Mouse (Mus musculus): ENCODE data around the gene Fbxo46.
A peak's percentile ranks its signal among the peaks of the same experiment; 100 is the strongest.

Fbxo46 gene

DNA sequence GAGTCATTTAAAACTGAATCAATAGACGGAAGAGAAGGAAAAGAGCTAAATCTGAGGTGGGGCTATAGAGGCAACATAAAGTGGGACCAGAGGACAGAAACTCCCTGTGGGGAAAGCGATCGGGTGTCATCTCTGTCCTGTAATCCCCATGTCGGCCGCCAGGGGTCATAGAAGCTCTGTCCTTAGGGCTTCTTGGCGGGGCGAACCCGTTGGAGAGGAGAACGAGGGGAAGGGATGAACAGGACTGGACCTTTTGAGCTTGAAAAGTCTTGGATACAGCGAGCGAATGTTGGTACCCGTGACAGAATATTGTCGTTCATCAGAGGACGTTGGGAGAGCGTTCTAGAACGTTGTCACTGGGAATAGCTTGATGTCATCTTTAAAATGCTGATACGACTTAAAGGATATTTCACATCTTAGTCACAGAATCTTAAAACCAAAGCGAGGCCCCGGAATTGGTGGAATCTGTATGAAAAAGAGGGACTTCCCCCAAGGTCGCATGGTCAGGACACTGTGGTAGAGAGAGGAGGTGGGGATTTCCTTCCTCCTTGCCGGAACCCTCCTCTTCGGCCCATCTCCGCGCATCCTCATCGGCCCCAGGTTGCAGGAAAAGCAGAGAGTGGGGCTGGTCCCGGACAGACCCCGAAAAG is 58.9 kb downstream of the Fbxo46 start:
- DNase-seq (ENCODE audit: low read depth, low spot score), result peak; percentile 85
- Histone ChIP-seq H3K27me3 (ENCODE audit: control insufficient read depth, insufficient read depth, low read length, poor library complexity, severe bottlenecking) (no peaks in the 10 kb centered on the region), H3K36me3 (ENCODE audit: control insufficient read depth, insufficient read depth, low read length, poor library complexity, severe bottlenecking) (no peaks in the 10 kb centered on the region)

DNA sequence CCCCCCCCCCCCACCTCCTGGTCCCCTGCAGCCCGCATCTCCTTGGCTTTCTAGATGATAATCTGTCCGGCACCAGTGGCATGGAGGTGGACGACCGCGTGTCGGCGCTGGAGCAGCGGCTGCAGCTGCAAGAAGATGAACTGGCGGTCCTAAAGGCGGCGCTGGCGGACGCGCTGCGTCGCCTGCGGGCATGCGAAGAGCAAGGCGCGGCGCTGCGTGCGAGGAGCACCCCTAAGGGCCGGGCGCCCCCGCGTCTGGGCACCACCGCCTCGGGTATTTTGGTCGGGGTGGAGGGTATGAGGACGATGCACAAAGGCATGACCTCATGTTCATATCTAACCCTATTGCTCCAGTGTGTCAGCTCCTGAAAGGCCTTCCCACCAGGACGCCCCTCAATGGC is 59.5 kb downstream of the Fbxo46 start:
- H3K27me3 ChIP-seq (ENCODE audit: control insufficient read depth, insufficient read depth, low read length, poor library complexity, severe bottlenecking), result no peaks in the 10 kb centered on the region
- DNase-seq (ENCODE audit: low read depth, low spot score), result peak; percentile 85

DNA sequence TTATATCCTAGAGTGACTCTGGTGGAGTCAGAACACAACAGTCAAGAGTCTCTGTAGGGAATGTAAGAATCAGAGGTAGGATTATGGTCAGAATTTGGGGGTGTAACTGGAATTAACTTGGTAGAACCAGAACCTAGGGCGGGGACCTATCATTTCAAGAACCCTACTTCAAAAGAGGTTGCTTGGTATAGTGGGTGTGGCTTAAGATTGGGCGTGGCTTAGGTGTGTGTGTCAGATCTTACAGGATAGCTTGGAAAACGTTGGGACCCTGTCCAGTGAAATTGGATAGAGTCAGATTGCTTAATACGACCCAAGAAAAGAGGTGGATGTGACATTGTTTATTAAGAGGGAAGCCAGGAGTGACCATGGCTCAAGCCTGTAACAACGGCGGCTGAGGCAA is 60.3 kb downstream of the Fbxo46 start:
- Histone ChIP-seq H3K27me3 (ENCODE audit: control insufficient read depth, insufficient read depth, low read length, poor library complexity, severe bottlenecking) (no peaks in the 10 kb centered on the region), H3K36me3 (ENCODE audit: control insufficient read depth, insufficient read depth, low read length, poor library complexity, severe bottlenecking) (no peaks in the 10 kb centered on the region)
- DNase-seq (ENCODE audit: low read depth, low spot score), result peak; percentile 36

More for the DNA sequence above, 59.5 kb downstream of the Fbxo46 start:
- H3K36me3 ChIP-seq (ENCODE audit: control insufficient read depth, insufficient read depth, low read length, poor library complexity, severe bottlenecking), result no peaks in the 10 kb centered on the region

DNA sequence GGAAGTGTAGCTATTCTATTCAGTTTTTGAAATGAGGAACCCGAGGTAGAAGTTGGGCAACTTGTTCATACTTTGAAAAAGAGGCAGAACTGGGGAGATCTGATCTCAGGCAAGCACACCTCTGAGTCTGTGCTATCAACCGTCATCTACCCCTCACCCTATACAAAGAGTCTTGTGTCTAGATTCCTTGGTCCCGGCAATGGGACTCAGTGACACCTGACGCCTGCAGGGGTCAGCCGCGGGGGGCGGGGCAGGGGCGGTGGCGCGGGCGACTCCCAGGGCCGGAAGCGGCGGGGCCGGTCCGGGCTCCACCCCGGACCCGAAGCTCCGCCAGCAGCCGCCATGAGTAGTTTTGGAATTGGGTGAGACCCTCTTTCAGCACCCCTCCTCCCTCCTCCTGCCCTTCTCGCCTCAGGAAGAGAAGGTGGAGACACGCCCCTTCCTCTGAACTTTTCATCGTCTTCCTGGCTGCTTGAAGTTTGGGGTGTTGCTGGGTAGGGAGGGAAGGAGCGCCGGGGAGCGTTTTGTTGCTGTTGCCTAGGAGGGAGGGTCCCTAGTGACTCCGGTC is 61.3 kb downstream of the Fbxo46 start:
- H3K27me3 ChIP-seq (ENCODE audit: control insufficient read depth, insufficient read depth, low read length, poor library complexity, severe bottlenecking), result no peaks in the 10 kb centered on the region
- peak; percentile 54 for DNase-seq (ENCODE audit: low read depth, low spot score)
- no peaks in the 10 kb centered on the region for H3K36me3 ChIP-seq (ENCODE audit: control insufficient read depth, insufficient read depth, low read length, poor library complexity, severe bottlenecking)

DNA sequence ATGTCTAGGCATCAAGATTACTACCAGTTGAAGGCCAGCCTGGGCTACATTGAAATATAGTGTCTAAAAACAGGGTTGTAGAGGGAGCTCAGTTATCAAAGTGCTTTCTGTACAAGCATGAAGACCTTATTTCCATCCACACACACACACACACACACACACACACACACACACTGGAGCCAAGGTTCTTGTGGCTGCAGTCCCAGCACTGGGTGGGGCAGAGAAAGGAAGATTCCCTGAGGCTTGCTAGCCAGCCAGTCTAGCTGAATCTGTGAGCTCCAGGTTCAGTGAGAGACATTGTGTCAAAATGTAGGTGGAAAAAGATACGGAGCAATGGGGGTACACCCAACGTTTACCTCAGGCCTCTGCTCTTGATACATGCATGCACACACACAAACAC is 64.6 kb downstream of the Fbxo46 start:
- H3K27me3 ChIP-seq (ENCODE audit: control insufficient read depth, insufficient read depth, low read length, poor library complexity, severe bottlenecking), result no peaks in the 10 kb centered on the region
- H3K36me3 ChIP-seq (ENCODE audit: control insufficient read depth, insufficient read depth, low read length, poor library complexity, severe bottlenecking), result no peaks in the 10 kb centered on the region
- DNase-seq (ENCODE audit: low read depth, low spot score), result no peak

DNA sequence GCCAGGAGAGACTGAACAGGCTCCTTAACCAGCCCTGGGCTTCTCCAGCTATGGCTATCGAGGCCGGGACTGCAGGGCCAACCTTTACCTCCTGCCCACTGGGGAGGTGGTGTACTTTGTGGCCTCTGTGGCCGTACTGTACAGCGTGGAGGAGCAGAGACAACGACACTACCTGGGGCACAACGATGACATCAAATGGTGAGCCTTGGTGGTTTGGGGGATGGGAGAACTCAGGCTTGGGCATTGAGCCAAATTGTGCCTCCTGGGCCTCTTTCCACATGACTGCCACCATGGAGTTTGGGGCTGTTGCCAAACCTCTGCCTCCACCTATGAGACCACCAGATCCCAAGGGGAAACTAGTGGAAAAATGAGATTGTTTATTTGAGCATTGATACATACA is 65.1 kb downstream of the Fbxo46 start:
- no peaks in the 10 kb centered on the region for H3K36me3 ChIP-seq (ENCODE audit: control insufficient read depth, insufficient read depth, low read length, poor library complexity, severe bottlenecking)
- DNase-seq (ENCODE audit: low read depth, low spot score), result no peak
- no peaks in the 10 kb centered on the region for H3K27me3 ChIP-seq (ENCODE audit: control insufficient read depth, insufficient read depth, low read length, poor library complexity, severe bottlenecking)
